Mouse (Mus musculus): Measurements from ENCODE around the gene Ing2.

- TF ChIP-seq POLR2A (IDR thresholded peaks at IDR 0.05; ENCODE audit: low read depth, low read length) (no peak), CTCF (conservative IDR thresholded peaks at IDR 0.05; ENCODE audit: insufficient read depth, insufficient read length, low read depth, low read length) (no peak)
Measured at GRCm38 (mm10) chr8:47708106-47708505, 32.8 kb upstream of the Ing2 start.

Data from kidney, adult 2 months (tissue).